Mouse (Mus musculus): ENCODE measurements around the gene Rerg. TPM values are rescaled to one million over a fixed set of nuclear protein-coding genes. Genes with fewer than 3 reads are reported as not detected.
"Not testable (repeated sequence)": the region's sequence is repeated elsewhere in the genome, so short reads cannot be mapped to it uniquely, and the experiment has no call there.

The Rerg gene
- polyA plus RNA-seq, 1 experiment: not detected

- TF ChIP-seq POLR2A (IDR thresholded peaks at IDR 0.05; ENCODE audit: borderline replicate concordance, low read depth, low read length) (no peak), CTCF (IDR thresholded peaks at IDR 0.05; ENCODE audit: low read depth, low read length) (no peak)
- no peak overlapping the region for H3K4me3 ChIP-seq (ENCODE audit: insufficient read depth, low read length)
Measured at GRCm38 (mm10) chr6:137045011-137045504, 125.2 kb downstream of the Rerg start.

GRCm38 (mm10) chr6:137035611-137036395 is 134.5 kb downstream of the Rerg start:
- H3K4me3 ChIP-seq (ENCODE audit: insufficient read depth, low read length); H3K4me1 ChIP-seq (ENCODE audit: control insufficient read depth, insufficient read depth, low read length); H3K27ac ChIP-seq (ENCODE audit: insufficient read depth, low read depth, low read length): not testable (repeated sequence)

More at GRCm38 (mm10) chr6:137045011-137045504, 125.2 kb downstream of the Rerg start:
- H3K4me1 ChIP-seq (ENCODE audit: control insufficient read depth, insufficient read depth, low read length): no peaks in the 10 kb centered on the region
- no peak overlapping the region for H3K27ac ChIP-seq (ENCODE audit: insufficient read depth, low read depth, low read length)

- Histone ChIP-seq H3K4me1 (ENCODE audit: control insufficient read depth, insufficient read depth, low read length) (no peaks in the 10 kb centered on the region), H3K4me3 (ENCODE audit: insufficient read depth, low read length) (no peak overlapping the region), H3K27ac (ENCODE audit: insufficient read depth, low read depth, low read length) (no peak overlapping the region)
- TF ChIP-seq CTCF (IDR thresholded peaks at IDR 0.05; ENCODE audit: low read depth, low read length) (no peak), POLR2A (IDR thresholded peaks at IDR 0.05; ENCODE audit: borderline replicate concordance, low read depth, low read length) (no peak)
Measured at GRCm38 (mm10) chr6:137030611-137031097, 139.6 kb downstream of the Rerg start.

GRCm38 (mm10) chr6:137029931-137030610 is 140.2 kb downstream of the Rerg start:
- Histone ChIP-seq H3K4me3 (ENCODE audit: insufficient read depth, low read length) (no peak overlapping the region), H3K27ac (ENCODE audit: insufficient read depth, low read depth, low read length) (no peak overlapping the region), H3K4me1 (ENCODE audit: control insufficient read depth, insufficient read depth, low read length) (no peaks in the 10 kb centered on the region)
- TF ChIP-seq POLR2A (IDR thresholded peaks at IDR 0.05; ENCODE audit: borderline replicate concordance, low read depth, low read length) (no peak), CTCF (IDR thresholded peaks at IDR 0.05; ENCODE audit: low read depth, low read length) (no peak)

- no peak overlapping the region for H3K27ac ChIP-seq (ENCODE audit: insufficient read depth, low read depth, low read length)
- H3K4me3 ChIP-seq (ENCODE audit: insufficient read depth, low read length): no peak overlapping the region
- TF ChIP-seq CTCF (IDR thresholded peaks at IDR 0.05; ENCODE audit: low read depth, low read length) (no peak), POLR2A (IDR thresholded peaks at IDR 0.05; ENCODE audit: borderline replicate concordance, low read depth, low read length) (no peak)
- H3K4me1 ChIP-seq (ENCODE audit: control insufficient read depth, insufficient read depth, low read length): no peaks in the 10 kb centered on the region
Measured at GRCm38 (mm10) chr6:137025461-137025860, 144.8 kb downstream of the Rerg start.

- TF ChIP-seq CTCF (IDR thresholded peaks at IDR 0.05; ENCODE audit: low read depth, low read length): no peak
- TF ChIP-seq POLR2A (IDR thresholded peaks at IDR 0.05; ENCODE audit: borderline replicate concordance, low read depth, low read length): no peak
- Histone ChIP-seq H3K4me3 (ENCODE audit: insufficient read depth, low read length) (no peak overlapping the region), H3K4me1 (ENCODE audit: control insufficient read depth, insufficient read depth, low read length) (no peaks in the 10 kb centered on the region), H3K27ac (ENCODE audit: insufficient read depth, low read depth, low read length) (no peak overlapping the region)
Measured at GRCm38 (mm10) chr6:137024541-137024940, 145.8 kb downstream of the Rerg start.

- no peak overlapping the region for H3K27ac ChIP-seq (ENCODE audit: insufficient read depth, low read depth, low read length)
- H3K4me1 ChIP-seq (ENCODE audit: control insufficient read depth, insufficient read depth, low read length): no peaks in the 10 kb centered on the region
- H3K4me3 ChIP-seq (ENCODE audit: insufficient read depth, low read length): no peak overlapping the region
- no peak for TF ChIP-seq CTCF (IDR thresholded peaks at IDR 0.05; ENCODE audit: low read depth, low read length)
- TF ChIP-seq POLR2A (IDR thresholded peaks at IDR 0.05; ENCODE audit: borderline replicate concordance, low read depth, low read length): no peak
Measured at GRCm38 (mm10) chr6:137017216-137017973, 152.9 kb downstream of the Rerg start.

- TF ChIP-seq POLR2A (IDR thresholded peaks at IDR 0.05; ENCODE audit: borderline replicate concordance, low read depth, low read length): no peak
- TF ChIP-seq CTCF (IDR thresholded peaks at IDR 0.05; ENCODE audit: low read depth, low read length): no peak
- no peak overlapping the region for H3K4me3 ChIP-seq (ENCODE audit: insufficient read depth, low read length)
- H3K4me1 ChIP-seq (ENCODE audit: control insufficient read depth, insufficient read depth, low read length): no peaks in the 10 kb centered on the region
- no peak overlapping the region for H3K27ac ChIP-seq (ENCODE audit: insufficient read depth, low read depth, low read length)
Measured at GRCm38 (mm10) chr6:137014346-137014745, 156.0 kb downstream of the Rerg start.

GRCm38 (mm10) chr6:137011187-137011586 is 159.1 kb downstream of the Rerg start:
- no peak for TF ChIP-seq CTCF (IDR thresholded peaks at IDR 0.05; ENCODE audit: low read depth, low read length)
- TF ChIP-seq POLR2A (IDR thresholded peaks at IDR 0.05; ENCODE audit: borderline replicate concordance, low read depth, low read length): no peak
- Histone ChIP-seq H3K4me3 (ENCODE audit: insufficient read depth, low read length) (no peak overlapping the region), H3K4me1 (ENCODE audit: control insufficient read depth, insufficient read depth, low read length) (no peaks in the 10 kb centered on the region), H3K27ac (ENCODE audit: insufficient read depth, low read depth, low read length) (no peak overlapping the region)

Other genes starting within 250 kb of the Rerg start
- gene Erp27, start 248.3 kb downstream of the Rerg start, polyA plus RNA-seq (2012; ENCODE audit: insufficient read depth, insufficient read length, missing spikeins): not detected in 2 replicates
- 1.1 and 2.4 TPM in 2 replicates for gene Pde6h, start 246.7 kb downstream of the Rerg start, polyA plus RNA-seq (2012; ENCODE audit: insufficient read depth, insufficient read length, missing spikeins)
- gene Arhgdib, start 228.6 kb downstream of the Rerg start, polyA plus RNA-seq (2012; ENCODE audit: insufficient read depth, insufficient read length, missing spikeins): 1,210 and 1,280 TPM in 2 replicates
- gene Ptpro, start 81.8 kb upstream of the Rerg start, polyA plus RNA-seq (2012; ENCODE audit: insufficient read depth, insufficient read length, missing spikeins): 141 and 155 TPM in 2 replicates

Measured in bone marrow macrophage, adult 2 months (primary cell).